Mouse (Mus musculus) layer of hippocampus, postnatal 25 days (tissue): Measurements from ENCODE around the gene Rasgrp2. TPM values are rescaled to one million over a fixed set of nuclear protein-coding genes. Genes with fewer than 3 reads are reported as not detected.
A peak's percentile ranks its signal among the peaks of the same experiment; 100 is the strongest.

Experiments
- DNase-seq, 2 experiments: peaks; one replicate each; pipeline ENCODE4 v3.0.0; 2022; ENCODE audit warnings: mixed read lengths in 2 of 2, low spot score in 1 of 2; ENCODE audit errors: extremely low spot score in 1 of 2
- total RNA-seq, 2 experiments: library from RNA; stranded (reverse); gene quantifications; 2 replicates each; pipeline ENCODE4 v1.2.3; 2021

Rasgrp2 gene
- total RNA-seq, 2 experiments from 2014 or later: 29.3 to 29.8 TPM

DNA sequence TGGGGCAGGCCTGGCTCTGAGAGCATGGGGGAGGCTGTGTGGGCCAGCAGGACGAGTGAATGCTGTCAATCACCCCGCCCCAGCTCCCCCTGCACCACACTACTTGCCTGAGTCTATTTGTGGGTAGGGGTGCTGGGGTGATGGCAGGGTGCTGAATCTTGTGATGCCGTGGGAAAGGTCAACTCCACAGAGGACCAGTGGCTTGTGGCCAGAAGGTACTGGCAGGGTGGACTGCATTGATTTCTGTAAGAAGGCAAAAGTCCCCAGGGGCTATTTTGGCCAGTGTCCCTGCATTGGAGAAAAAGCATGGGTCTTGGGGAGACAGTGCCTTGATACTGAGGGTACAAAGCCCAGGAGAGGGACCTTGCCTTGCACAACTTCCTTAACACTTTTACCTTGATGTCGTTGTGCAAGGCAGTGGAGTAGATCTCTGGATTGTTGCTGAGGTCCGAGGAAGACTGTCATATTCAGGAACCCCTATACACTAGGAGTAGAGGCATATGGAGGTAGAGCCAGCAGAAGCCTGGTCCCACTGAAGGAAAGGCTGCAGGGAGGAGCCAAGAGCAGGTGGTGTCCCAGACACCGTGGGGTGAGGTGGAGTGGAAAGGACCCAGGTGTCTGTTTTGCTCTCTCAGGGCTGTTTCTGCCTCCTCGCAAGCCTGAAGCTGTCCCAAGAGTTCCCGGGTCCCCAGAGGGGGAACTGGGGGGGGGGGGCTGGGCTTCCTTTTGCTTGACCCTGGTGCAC is 25.2 kb downstream of the Rasgrp2 start:
- no peak for DNase-seq

DNA sequence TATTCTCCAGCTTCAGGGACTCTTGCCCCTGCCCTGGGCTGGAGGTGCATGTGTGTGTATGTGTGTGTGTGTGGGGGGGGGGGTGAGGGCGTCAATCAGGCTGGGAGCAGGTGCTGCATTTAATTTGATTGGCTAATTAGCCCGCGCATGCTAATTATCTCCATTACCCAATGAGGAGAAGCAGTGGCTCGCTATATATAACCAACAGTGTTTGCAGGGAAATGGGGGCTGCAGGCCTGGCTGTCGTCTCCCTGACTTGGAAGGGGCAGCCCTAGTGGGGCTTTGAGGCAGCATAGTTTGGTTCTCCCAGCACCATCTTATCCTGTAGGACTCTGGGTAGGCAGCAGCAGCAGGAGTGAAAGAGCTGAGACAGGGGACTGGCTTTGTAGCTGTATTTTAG is 26.5 kb downstream of the Rasgrp2 start:
- DNase-seq: no peak

DNA sequence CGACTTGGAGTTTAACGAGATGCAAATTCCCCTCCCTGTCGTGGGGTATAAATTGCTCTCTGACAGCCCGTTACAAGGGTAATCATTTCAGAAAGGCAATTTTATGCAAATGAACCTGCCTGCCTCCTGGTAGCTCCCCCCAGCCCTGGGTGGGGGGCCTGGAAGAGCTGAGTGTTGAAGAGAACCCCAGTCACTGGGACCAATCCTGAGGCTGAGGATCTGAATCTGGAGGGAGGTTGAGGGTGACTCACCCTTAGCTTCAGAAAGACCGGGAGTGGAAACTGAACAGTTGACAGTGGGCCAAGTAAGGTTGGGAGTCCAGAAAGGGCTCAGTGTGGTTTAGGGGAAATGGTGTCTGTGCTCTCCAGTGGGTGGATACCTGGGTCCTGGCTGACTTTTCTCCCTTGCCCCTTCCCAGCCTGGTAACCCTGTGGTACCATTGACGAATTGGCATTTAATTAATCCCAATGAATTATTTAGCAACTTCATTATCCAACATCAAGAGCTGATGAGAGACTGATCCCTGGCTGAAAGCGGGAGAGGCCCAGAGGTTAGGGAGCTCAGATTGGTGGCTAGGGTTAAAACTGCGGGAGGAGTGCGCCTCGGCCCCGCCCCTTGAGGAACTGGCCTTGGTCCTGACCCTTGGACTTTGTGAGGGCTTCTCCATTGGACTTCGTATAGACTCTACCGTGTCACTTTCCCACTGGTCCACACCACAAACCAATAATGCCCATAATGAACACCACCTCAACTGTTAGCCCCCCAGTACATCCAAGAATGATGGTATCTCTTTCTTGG is 27.8 kb downstream of the Rasgrp2 start:
- DNase-seq: no peak

DNA sequence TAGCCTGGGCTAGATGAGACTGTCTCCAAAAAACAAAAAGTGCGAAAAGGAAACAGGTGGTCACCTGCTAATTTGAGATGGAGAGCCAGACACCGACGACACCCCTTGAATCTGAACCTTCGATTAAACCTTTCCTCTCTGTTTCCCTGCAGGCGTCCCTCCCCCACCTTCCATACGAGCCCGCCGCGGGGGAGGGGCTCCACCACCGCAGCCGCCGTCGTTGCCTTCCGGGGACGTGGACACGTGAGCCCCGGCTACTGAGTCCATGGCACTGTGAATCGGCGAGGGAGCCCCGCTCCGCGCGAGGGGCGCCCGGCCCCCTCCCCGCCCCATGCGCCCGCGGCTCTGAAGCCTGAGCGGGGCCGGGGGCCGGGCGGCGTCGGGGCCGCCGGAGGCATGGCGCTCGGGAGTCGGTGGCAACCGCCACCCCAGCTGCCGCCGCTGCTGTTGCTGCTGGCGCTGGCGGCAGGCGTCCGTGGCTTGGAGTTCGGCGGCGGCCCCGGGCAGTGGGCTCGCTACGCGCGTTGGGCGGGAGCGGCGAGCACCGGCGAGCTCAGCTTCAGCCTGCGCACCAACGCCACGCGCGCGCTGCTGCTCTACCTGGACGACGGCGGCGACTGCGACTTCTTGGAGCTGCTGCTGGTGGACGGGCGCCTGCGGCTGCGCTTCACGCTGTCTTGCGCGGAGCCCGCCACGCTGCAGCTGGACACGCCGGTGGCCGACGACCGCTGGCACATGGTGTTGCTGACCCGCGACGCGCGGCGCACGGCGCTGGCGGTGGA is 28.7 kb downstream of the Rasgrp2 start:
- DNase-seq: no peak

DNA sequence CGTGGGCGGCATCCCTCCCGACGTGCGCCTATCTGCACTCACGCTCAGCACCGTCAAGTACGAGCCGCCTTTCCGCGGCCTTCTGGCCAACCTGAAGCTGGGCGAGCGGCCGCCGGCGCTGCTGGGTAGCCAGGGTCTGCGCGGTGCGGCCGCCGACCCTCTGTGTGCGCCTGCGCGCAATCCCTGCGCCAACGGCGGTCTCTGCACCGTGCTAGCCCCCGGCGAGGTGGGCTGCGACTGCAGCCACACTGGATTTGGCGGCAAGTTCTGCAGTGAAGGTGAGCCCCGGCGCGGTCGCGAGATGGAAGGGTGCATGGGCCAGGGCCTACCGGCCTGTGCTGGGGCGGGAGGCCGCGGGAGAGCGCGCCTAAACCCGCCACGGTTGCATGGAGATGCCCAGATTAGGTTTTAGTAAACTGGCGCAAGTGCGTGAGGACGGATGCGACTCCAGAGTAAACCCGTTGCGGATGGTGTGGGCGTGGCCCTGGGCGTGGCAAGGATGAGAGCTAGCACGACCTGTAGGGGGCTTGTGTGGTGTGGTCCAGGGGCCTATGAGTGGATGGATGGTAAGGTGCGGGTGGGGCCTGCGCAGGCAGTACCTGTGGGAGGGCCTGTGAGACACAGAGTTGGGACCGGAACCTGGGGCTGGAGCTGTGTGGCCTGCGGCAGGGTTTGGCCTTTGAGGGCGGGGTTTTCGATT is 29.5 kb downstream of the Rasgrp2 start:
- DNase-seq: no peak

DNA sequence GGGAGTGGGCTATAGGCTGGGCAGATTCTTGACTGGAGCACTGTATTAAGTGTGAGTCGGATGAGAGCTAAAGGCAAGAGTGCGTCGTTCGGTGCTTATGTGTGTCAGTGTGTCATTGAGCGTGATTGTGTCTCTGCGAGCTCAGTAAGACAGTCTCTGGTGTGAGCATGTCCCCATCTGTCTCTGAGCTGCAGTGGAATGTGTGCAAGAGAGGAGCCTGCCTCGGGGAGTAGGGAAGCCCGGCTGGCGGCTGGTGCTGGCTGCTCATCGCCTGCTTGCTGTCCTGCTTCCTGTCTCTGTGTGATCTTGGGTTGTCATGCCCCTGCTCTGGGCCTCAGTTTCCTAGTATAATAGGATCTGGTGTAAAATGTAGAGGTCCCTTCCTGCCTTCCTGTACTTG is 43.9 kb downstream of the Rasgrp2 start:
- DNase-seq: no peak

DNA sequence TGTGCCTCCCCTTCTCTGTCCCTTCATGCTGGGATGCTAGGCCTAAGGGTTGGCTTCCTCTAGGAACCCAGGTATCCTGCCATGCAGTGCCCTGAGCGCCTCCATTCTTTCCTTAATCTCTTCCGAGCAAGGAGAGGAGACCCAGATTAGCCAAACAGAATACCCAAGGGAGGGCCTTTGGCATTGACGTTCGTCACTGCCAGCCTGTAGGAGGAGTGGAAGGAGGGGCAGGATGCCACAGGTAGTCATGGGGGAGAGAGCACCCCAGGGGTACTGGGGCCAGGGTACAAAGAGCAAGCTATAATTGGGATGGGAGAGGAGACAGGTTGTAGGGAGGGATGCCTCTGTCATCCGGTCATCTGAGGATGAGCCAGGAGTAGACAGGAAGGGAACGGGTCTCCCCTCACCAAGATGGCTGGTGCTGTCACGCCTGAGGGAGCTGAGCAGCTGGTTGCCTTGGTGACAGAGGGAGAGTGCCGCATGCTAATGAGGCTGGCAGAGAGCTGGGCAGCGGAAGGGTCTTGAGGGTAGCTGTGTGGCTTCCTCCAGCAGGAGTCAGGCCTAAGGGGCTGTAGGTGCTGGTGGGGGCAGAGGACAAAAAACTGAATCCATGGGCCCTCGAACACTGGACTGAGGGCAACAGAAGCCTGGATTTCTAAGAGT is 46.8 kb downstream of the Rasgrp2 start:
- DNase-seq: no peak

DNA sequence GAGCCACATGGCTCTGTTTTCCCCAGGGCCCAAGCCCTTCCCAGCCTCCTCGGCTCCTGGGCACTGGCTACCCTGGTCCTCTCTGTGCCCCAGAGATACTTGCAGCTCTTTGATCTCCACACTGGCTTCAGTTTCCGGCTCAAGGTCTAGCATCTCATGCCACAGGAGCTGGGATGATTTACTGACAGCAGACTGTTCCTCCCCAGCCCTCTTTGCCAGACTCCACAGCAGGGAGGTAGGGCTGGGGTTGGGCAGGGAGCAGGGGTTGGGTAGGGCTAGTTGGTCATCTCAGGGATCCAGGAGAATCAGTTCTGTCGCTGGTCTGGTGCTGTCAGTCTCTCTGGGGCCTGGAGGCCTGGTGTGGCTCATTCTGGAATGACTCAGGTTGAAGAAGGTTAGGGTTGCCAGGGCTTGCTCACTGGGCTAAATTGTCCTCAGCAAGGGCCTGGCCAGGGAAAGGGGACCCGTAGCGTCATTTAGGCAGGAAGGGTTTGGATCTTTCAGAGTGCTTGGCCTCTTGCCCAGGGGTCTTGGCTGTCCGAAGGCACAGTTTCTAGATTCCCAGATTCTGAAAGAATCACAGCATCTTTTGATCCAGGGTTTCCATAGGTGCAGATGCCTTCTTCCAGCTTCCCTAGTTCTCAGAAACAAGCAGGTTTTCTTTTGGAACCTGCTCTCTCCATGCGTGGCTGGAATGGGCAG is 47.7 kb downstream of the Rasgrp2 start:
- no peak for DNase-seq

DNA sequence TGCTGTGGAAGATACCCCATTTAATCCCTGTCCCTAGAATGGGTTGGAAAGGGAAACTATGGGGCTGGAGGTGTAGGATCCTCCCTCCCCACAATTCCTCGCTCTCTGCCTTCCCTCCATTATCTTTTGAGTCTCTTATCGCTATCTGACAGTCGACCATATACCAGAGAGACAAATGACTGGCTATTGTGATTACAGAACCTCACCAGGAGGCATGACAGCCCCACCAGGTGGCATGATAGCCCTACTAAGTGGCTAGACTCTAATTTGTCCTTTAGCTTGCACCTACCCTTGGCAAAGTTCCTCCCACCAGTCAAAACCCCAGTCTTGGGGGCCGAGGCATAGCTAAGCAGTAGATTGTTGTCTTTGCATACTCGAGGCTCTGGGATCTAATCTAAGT is 49.6 kb downstream of the Rasgrp2 start:
- DNase-seq: no peak

DNA sequence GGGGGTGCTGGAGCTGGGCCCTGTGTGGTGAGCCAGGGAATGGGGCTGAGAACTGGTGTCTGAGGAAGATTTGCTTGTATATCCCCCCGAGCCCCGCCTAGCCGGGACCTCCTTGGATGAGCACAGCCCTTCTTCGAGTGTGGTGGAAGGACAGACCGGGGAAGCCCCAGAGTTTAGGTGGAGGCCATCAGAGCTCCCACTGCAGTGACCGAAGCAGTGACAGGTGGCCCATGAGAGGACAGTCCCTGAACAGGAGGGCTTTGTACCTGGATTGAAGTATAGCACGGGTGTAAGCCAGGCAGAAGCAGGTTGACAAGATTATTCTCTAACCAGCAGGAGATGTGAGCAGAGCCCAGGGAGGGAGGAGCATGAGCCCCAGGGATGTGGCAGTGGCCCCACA is 50.7 kb downstream of the Rasgrp2 start:
- DNase-seq: no peak

DNA sequence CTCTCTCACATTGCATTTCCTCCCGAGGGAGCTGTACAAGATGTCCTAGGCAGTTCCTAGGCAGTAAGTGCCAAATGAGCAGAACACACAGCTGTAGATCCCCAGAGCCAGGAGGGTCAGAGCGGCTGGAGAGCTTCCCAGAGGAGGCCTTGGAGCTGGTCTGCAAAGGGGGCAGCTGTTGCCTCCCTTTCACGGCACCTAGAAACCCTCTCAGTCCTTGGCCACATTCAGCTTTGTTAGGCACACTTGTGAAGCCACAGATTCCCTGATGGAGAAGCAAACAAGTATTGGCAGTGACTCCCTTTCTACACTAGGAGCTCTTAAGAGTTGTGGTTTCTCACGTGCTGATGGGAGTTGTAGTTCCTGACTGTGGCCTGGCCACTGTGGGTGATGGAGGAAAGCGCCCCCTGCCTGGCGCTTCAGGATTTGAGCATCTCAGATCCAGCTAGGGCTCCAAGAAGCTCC is 52.9 kb downstream of the Rasgrp2 start:
- peak in 1 of 2 experiments; percentile 70 for DNase-seq

DNA sequence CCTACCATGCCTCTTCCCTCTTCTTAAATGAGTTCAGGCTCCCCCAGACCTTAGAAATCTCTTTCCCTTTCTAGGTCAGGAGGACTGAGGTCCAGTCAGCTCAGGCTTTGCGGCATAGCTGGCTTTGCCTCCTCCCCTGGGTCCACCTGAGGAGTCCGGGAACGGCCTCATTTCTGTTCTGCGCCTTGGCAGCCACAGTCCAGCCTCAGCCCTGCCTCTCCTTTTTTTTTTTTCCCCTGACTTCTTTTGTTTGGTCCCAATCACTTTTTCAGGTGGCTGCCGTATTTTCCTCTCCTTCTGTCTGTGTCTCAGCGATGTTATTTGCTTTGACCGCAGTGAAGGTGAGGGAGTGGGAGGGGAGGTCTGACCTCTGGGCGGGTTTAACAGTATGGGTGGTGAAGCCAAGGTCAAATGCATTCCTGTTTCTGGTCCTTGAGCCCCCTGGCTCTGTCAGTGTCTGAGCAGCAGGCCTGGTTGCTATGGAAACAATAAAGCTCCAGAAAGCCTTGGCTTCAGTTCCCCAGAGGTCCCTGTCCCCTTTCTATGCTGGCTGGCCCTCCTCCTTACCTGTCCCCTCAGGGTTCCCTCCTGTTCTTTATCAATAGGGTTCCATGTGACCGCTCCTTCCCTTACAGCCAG is 53.7 kb downstream of the Rasgrp2 start:
- no peak for DNase-seq

DNA sequence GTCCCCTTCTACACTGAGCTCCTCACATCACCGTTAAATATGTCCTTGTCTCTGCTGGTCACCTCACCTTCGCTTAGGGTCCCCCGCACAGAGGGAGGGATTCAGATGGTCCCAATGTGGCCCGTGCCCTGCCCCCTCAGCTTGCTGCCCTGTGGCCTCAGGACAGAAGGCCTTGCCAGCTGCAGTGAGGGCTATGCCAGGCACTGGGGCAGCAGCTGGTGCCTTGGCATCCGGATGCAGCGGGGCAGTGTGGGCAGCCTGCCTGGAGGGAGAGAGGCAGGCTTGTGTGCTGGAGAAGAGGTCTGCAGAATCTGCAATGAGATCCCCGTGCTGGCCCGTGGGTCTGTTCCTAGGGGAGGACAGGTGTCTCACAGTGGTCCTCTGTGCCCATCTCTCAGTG is 54.2 kb downstream of the Rasgrp2 start:
- peak in 1 of 2 experiments; percentile 61 for DNase-seq

DNA sequence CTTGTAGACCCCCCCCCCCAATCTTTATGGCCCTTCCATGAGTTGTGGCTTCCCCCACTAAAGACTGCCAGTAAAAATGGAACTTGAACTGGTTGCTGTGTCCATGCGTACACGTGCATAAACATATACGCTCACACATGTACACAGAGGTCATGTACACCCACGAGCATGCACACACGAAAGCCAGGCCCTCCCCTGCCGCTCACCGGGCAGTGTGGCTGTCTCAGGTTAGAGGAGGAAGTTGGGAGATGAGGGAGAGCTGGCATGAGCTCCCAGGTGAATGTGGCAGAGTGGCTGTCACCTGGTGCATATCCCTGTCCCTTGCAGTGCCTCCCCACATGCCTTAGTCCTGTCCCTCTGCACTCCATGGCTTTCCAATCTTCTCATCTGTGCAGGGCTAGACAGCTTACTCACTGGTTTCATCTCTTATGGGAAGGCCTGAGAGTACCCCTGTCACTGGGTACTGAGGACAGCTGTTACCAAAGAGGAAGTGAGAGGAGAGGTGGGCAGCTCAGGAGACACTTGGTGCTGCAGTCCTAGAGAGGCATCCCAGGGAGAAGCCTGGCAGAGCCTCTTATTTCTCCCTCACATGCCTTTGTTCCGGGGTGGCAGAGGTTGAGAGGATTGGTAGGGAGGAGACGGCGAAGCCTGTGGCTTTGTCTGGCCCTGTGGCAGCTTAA is 55.0 kb downstream of the Rasgrp2 start:
- DNase-seq: no peak

DNA sequence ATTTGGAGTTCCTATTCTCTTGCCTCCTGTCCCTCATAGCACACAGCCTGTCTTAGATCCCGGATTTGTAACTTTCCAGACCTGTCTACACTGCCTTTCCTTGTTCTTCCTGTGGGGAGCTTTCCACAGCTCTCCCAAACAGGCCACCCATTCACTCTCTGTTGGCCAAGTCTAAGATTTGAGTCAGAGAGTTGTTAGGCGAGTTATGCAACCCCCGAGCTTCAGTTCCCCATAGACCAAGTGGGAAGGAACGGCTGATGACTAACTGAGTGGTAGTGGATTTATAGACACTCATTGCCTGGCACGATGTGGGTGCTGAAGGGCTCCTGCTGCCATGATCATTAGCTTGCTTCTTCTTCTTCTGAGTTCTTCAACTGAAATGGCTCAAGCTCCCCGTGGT is 60.4 kb downstream of the Rasgrp2 start:
- DNase-seq: no peak

DNA sequence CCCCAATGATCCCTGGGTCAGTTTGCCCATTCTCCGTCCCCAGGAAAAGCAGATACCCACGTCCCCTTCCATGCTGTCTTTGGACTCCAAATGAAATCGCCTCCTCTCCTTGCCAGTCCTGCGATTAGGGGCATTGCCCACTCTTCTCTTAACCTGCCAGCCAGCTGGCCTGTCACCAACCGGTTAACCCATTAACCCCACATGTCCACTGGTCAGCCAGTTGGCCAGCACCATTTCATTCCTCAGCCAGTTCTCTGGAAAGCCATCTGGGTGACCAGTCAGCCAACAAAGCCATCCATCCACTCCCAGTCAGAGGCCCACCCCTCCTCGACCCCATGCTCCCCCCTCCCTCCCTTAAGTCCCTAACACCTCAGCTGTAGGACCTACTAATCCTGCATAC is 63.7 kb downstream of the Rasgrp2 start:
- DNase-seq: no peak

DNA sequence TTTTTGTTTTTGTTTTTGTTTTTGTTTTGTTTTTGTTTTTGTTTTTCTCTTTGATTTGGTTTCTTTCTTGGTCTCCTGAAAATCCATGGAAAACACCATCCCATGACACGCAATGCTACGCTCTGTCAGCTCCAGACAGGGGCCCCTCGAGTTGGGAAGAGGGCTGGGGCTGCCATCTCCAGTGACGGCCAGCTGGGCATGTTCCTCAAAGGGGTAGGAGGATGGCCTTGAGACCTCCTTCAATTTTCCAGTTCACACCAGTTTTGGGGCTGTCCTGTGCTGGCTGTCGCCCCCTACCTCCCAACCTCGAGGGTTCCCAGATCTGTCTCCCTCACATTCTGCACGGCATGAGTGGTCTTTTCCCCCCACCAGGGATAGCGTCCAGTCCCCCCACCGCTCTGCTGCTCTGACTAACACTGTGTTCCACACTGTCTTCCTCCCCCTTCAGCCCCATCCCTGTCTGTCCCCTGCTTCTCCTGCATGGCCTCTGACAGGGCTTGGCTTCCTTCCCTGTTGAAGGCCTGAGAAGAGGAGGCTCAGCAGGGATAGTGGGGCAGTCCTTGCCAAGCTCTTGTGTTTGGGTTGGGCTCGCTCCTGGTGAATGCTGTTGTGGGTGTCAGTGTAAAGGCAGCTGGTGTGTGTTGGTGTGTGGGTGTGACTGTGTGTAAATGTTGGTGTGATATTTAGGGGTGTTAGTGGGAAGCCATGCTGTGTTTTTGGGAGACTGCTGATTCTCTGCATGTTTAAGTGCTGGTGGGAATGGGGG is 65.3 kb downstream of the Rasgrp2 start:
- DNase-seq: no peak
